Mouse (Mus musculus): ENCODE measurements at regions not wholly inside any gene's neighbourhood (a gene's known extent, or its start where the extent isn't known, plus 50 kb on each side); places are given as distances from the start of the nearest gene placed in this dataset.

- ATAC-seq (replicated peaks in 1 of 2; ENCODE audit: insufficient read depth in 1 of 2, low FRiP score in 2 of 2, low TSS enrichment in 1 of 2, low read depth in 1 of 2, poor library complexity in 2 of 2, severe bottlenecking in 2 of 2): no peak
These were observed 70.7 kb downstream of the Setd4 start for GRCm38 (mm10) chr16:93533205-93533604.

- ATAC-seq (replicated peaks in 1 of 2; ENCODE audit: insufficient read depth in 1 of 2, low FRiP score in 2 of 2, low TSS enrichment in 1 of 2, low read depth in 1 of 2, poor library complexity in 2 of 2, severe bottlenecking in 2 of 2): no peak
These were observed 71.9 kb downstream of the Setd4 start for GRCm38 (mm10) chr16:93531937-93532336.

GRCm38 (mm10) chr16:93522485-93522884 lies 81.4 kb downstream of the Setd4 start:
- no peak for ATAC-seq (replicated peaks in 1 of 2; ENCODE audit: insufficient read depth in 1 of 2, low FRiP score in 2 of 2, low TSS enrichment in 1 of 2, low read depth in 1 of 2, poor library complexity in 2 of 2, severe bottlenecking in 2 of 2)

- no peak for ATAC-seq (replicated peaks in 1 of 2; ENCODE audit: insufficient read depth in 1 of 2, low FRiP score in 2 of 2, low TSS enrichment in 1 of 2, low read depth in 1 of 2, poor library complexity in 2 of 2, severe bottlenecking in 2 of 2)
These were observed 83.4 kb downstream of the Setd4 start for GRCm38 (mm10) chr16:93520481-93520880.

- ATAC-seq (replicated peaks in 1 of 2; ENCODE audit: insufficient read depth in 1 of 2, low FRiP score in 2 of 2, low TSS enrichment in 1 of 2, low read depth in 1 of 2, poor library complexity in 2 of 2, severe bottlenecking in 2 of 2): no peak
These were observed 85.2 kb downstream of the Setd4 start for GRCm38 (mm10) chr16:93518620-93519019.

GRCm38 (mm10) chr16:93516793-93517192 lies 87.1 kb downstream of the Setd4 start:
- ATAC-seq (replicated peaks in 1 of 2; ENCODE audit: insufficient read depth in 1 of 2, low FRiP score in 2 of 2, low TSS enrichment in 1 of 2, low read depth in 1 of 2, poor library complexity in 2 of 2, severe bottlenecking in 2 of 2): no peak

GRCm38 (mm10) chr16:93515456-93515941 lies 88.4 kb downstream of the Setd4 start:
- ATAC-seq (replicated peaks in 1 of 2; ENCODE audit: insufficient read depth in 1 of 2, low FRiP score in 2 of 2, low TSS enrichment in 1 of 2, low read depth in 1 of 2, poor library complexity in 2 of 2, severe bottlenecking in 2 of 2): no peak

- ATAC-seq (replicated peaks in 1 of 2; ENCODE audit: insufficient read depth in 1 of 2, low FRiP score in 2 of 2, low TSS enrichment in 1 of 2, low read depth in 1 of 2, poor library complexity in 2 of 2, severe bottlenecking in 2 of 2): no peak
These were observed 90.2 kb downstream of the Setd4 start for GRCm38 (mm10) chr16:93513616-93514041.

GRCm38 (mm10) chr16:93511988-93512387 lies 91.9 kb downstream of the Setd4 start:
- no peak for ATAC-seq (replicated peaks in 1 of 2; ENCODE audit: insufficient read depth in 1 of 2, low FRiP score in 2 of 2, low TSS enrichment in 1 of 2, low read depth in 1 of 2, poor library complexity in 2 of 2, severe bottlenecking in 2 of 2)

- ATAC-seq (replicated peaks in 1 of 2; ENCODE audit: insufficient read depth in 1 of 2, low FRiP score in 2 of 2, low TSS enrichment in 1 of 2, low read depth in 1 of 2, poor library complexity in 2 of 2, severe bottlenecking in 2 of 2): no peak
These were observed 92.3 kb downstream of the Setd4 start for GRCm38 (mm10) chr16:93511517-93511916.

GRCm38 (mm10) chr16:93498800-93499199 lies 105.1 kb downstream of the Setd4 start:
- no peak for ATAC-seq (replicated peaks in 1 of 2; ENCODE audit: insufficient read depth in 1 of 2, low FRiP score in 2 of 2, low TSS enrichment in 1 of 2, low read depth in 1 of 2, poor library complexity in 2 of 2, severe bottlenecking in 2 of 2)

- no peak for ATAC-seq (replicated peaks in 1 of 2; ENCODE audit: insufficient read depth in 1 of 2, low FRiP score in 2 of 2, low TSS enrichment in 1 of 2, low read depth in 1 of 2, poor library complexity in 2 of 2, severe bottlenecking in 2 of 2)
These were observed 110.4 kb downstream of the Setd4 start for GRCm38 (mm10) chr16:93493337-93494002.

- no peak for ATAC-seq (replicated peaks in 1 of 2; ENCODE audit: insufficient read depth in 1 of 2, low FRiP score in 2 of 2, low TSS enrichment in 1 of 2, low read depth in 1 of 2, poor library complexity in 2 of 2, severe bottlenecking in 2 of 2)
These were observed 117.0 kb downstream of the Setd4 start for GRCm38 (mm10) chr16:93486646-93487550.

- ATAC-seq (replicated peaks in 1 of 2; ENCODE audit: insufficient read depth in 1 of 2, low FRiP score in 2 of 2, low TSS enrichment in 1 of 2, low read depth in 1 of 2, poor library complexity in 2 of 2, severe bottlenecking in 2 of 2): no peak
These were observed 133.9 kb downstream of the Setd4 start for GRCm38 (mm10) chr16:93469957-93470356.

- no peak for ATAC-seq (replicated peaks in 1 of 2; ENCODE audit: insufficient read depth in 1 of 2, low FRiP score in 2 of 2, low TSS enrichment in 1 of 2, low read depth in 1 of 2, poor library complexity in 2 of 2, severe bottlenecking in 2 of 2)
These were observed 138.1 kb downstream of the Setd4 start for GRCm38 (mm10) chr16:93465741-93466140.

- ATAC-seq (replicated peaks in 1 of 2; ENCODE audit: insufficient read depth in 1 of 2, low FRiP score in 2 of 2, low TSS enrichment in 1 of 2, low read depth in 1 of 2, poor library complexity in 2 of 2, severe bottlenecking in 2 of 2): no peak
These were observed 139.0 kb downstream of the Setd4 start for GRCm38 (mm10) chr16:93464898-93465297.

- no peak for ATAC-seq (replicated peaks in 1 of 2; ENCODE audit: insufficient read depth in 1 of 2, low FRiP score in 2 of 2, low TSS enrichment in 1 of 2, low read depth in 1 of 2, poor library complexity in 2 of 2, severe bottlenecking in 2 of 2)
These were observed 140.5 kb downstream of the Setd4 start for GRCm38 (mm10) chr16:93463405-93463804.

- no peak for ATAC-seq (replicated peaks in 1 of 2; ENCODE audit: insufficient read depth in 1 of 2, low FRiP score in 2 of 2, low TSS enrichment in 1 of 2, low read depth in 1 of 2, poor library complexity in 2 of 2, severe bottlenecking in 2 of 2)
These were observed 141.6 kb downstream of the Setd4 start for GRCm38 (mm10) chr16:93462286-93462610.

Measured in hematopoietic stem cell, adult 5-6 weeks (primary cell).